Mouse (Mus musculus) c-Kit-negative CD71-positive TER-119-positive erythroid progenitor cells, embryonic 14.5 days (primary cell): Measurements from ENCODE around the gene Faxc.

ENCODE experiments used
- DNase-seq: peaks from one replicate; pipeline ENCODE4 v3.0.0-alpha.2; 2013; ENCODE audit warnings: low read depth, low spot score

The Faxc gene

GRCm38 (mm10) chr4:22018414-22018813 lies 87.3 kb downstream of the Faxc start:
- no peak for DNase-seq

- DNase-seq = no peak
Measured at GRCm38 (mm10) chr4:22029951-22030350, 98.8 kb downstream of the Faxc start.
